Mouse (Mus musculus) forebrain, postnatal 0 days (tissue): ENCODE measurements around the gene Heg1. TPM values are rescaled to one million over a fixed set of nuclear protein-coding genes. Genes with fewer than 3 reads are reported as not detected.

Experiments
- ATAC-seq: fragments of 200-750 bp; cut with Nextera tagmentation; 2 replicates; pipeline ENCODE4 v1.8.0; 2017; ENCODE audit warnings: mild to moderate bottlenecking, moderate library complexity
- DNase-seq: peaks from one replicate; pipeline ENCODE4 v3.0.0-alpha.2; 2015
- H3K27ac ChIP-seq: fragments of 300-500 bp; sonication (generic); 2 replicates; pipeline ENCODE4 v1.5.1; 2014; ENCODE audit warnings: low read depth, mild to moderate bottlenecking, antibody characterized with exemption, low read length, moderate library complexity, mixed read lengths
- H3K27me3 ChIP-seq: fragments of 300-500 bp; sonication (generic); 2 replicates; pipeline ENCODE4 v1.6.1; 2014; ENCODE audit warnings: mild to moderate bottlenecking, low read length, mixed read lengths; ENCODE audit not compliant: insufficient read depth
- H3K36me3 ChIP-seq: fragments of 300-500 bp; sonication (generic); 2 replicates; pipeline ENCODE4 v1.6.1; 2014; ENCODE audit warnings: mild to moderate bottlenecking, moderate library complexity; ENCODE audit not compliant: insufficient read depth
- H3K4me1 ChIP-seq: fragments of 300-500 bp; sonication (generic); 2 replicates; pipeline ENCODE4 v1.6.1; 2014; ENCODE audit warnings: antibody characterized with exemption; ENCODE audit not compliant: insufficient read depth
- H3K4me2 ChIP-seq: fragments of 300-500 bp; sonication (generic); 2 replicates; pipeline ENCODE4 v1.6.1; 2014; ENCODE audit warnings: low read depth, mild to moderate bottlenecking, moderate library complexity
- H3K4me3 ChIP-seq: fragments of 300-500 bp; sonication (generic); 2 replicates; pipeline ENCODE4 v1.5.1; 2014; ENCODE audit warnings: low read depth, low read length, mixed read lengths
- H3K9ac ChIP-seq: fragments of 300-500 bp; sonication (generic); 2 replicates; pipeline ENCODE4 v1.6.1; 2014; ENCODE audit warnings: mild to moderate bottlenecking
- H3K9me3 ChIP-seq: fragments of 300-500 bp; sonication (generic); 2 replicates; pipeline ENCODE4 v1.6.1; 2016; ENCODE audit warnings: low read length
- CTCF ChIP-seq: sonication (generic); IDR thresholded peaks from 2 replicates; pipeline ENCODE4 v1.5.1; 2016; ENCODE audit warnings: antibody characterized with exemption, control low read depth, low read depth
- WGBS: fragments of 180-500 bp; shearing (Covaris S2); extraction: QIAGEN DNeasy Blood & Tissue Kit; methylation state at CpG from one replicate; pipeline ENCODE4 v1.1.7; 2014; 5-methylcytosine and 5-hydroxymethylcytosine counted together
- polyA plus RNA-seq: library from polyadenylated mRNA; unstranded; fragments of >200 nt; fragmentation: Nextera tagmentation; extraction: Ambion mirVana; gene quantifications from 2 replicates; pipeline ENCODE4 v1.2.1, GENCODE M21; 2015
- total RNA-seq: library from RNA; depleted of rRNA; stranded (reverse); fragments of >200 nt; gene quantifications from 2 replicates; pipeline ENCODE4 v1.2.3, GENCODE M21; 2014

The Heg1 gene
- total and polyA plus RNA-seq, 2 experiments from 2014 or later, result 8.0 to 19.9 TPM

- no peak for TF ChIP-seq CTCF
- H3K4me2 ChIP-seq, result no peak overlapping the region
- no peaks in the 10 kb centered on the region for H3K36me3 ChIP-seq
- H3K4me1 ChIP-seq, result no peaks in the 10 kb centered on the region
- ATAC-seq, result no peak
- H3K27me3 ChIP-seq, result no peaks in the 10 kb centered on the region
- H3K27ac ChIP-seq, result no peak overlapping the region
- H3K9ac ChIP-seq, result no peak overlapping the region
- 92% methylated on average over 7 of the region's 7 CpGs for WGBS
- no peak for DNase-seq
- no peaks in the 10 kb centered on the region for H3K9me3 ChIP-seq
- no peak overlapping the region for H3K4me3 ChIP-seq
These were observed 6.9 kb upstream of the Heg1 start for GRCm38 (mm10) chr16:33677313-33677690.

GRCm38 (mm10) chr16:33677901-33678300 lies 6.3 kb upstream of the Heg1 start:
- WGBS, result 87% methylated on average over 5 of the region's 5 CpGs
- ATAC-seq, result no peak
- DNase-seq, result no peak
- no peak overlapping the region for H3K27ac ChIP-seq
- no peaks in the 10 kb centered on the region for H3K9me3 ChIP-seq
- no peak overlapping the region for H3K4me2 ChIP-seq
- no peak overlapping the region for H3K4me3 ChIP-seq
- no peaks in the 10 kb centered on the region for H3K4me1 ChIP-seq
- no peak for TF ChIP-seq CTCF
- H3K27me3 ChIP-seq, result no peaks in the 10 kb centered on the region
- no peak overlapping the region for H3K9ac ChIP-seq
- H3K36me3 ChIP-seq, result no peaks in the 10 kb centered on the region

- no peaks in the 10 kb centered on the region for H3K36me3 ChIP-seq
These were observed 3.9 kb upstream of the Heg1 start for GRCm38 (mm10) chr16:33680271-33680670.

GRCm38 (mm10) chr16:33680816-33681215 lies 3.4 kb upstream of the Heg1 start:
- no peak for DNase-seq
- TF ChIP-seq CTCF, result no peak
- no peak for ATAC-seq
- no peaks in the 10 kb centered on the region for H3K4me1 ChIP-seq
- no peaks in the 10 kb centered on the region for H3K36me3 ChIP-seq
- no peaks in the 10 kb centered on the region for H3K27me3 ChIP-seq
- no peak overlapping the region for H3K27ac ChIP-seq
- H3K9ac ChIP-seq, result no peak overlapping the region
- H3K4me2 ChIP-seq, result no peak overlapping the region
- WGBS, result 72% methylated on average over 10 of the region's 10 CpGs
- no peaks in the 10 kb centered on the region for H3K9me3 ChIP-seq
- no peak overlapping the region for H3K4me3 ChIP-seq

More at GRCm38 (mm10) chr16:33680271-33680670, 3.9 kb upstream of the Heg1 start:
- TF ChIP-seq CTCF, result no peak
- Histone ChIP-seq H3K9me3 (no peaks in the 10 kb centered on the region), H3K4me2 (no peak overlapping the region), H3K4me3 (no peak overlapping the region), H3K27ac (no peak overlapping the region), H3K27me3 (no peaks in the 10 kb centered on the region), H3K4me1 (no peaks in the 10 kb centered on the region), H3K9ac (no peak overlapping the region)
- 86% methylated on average over 7 of the region's 7 CpGs for WGBS
- ATAC-seq (no peak), DNase-seq (no peak)

- ATAC-seq (no peak), DNase-seq (no peak)
- H3K4me2 ChIP-seq, result no peak overlapping the region
- H3K27ac ChIP-seq, result no peak overlapping the region
- H3K9ac ChIP-seq, result no peak overlapping the region
- no peak for TF ChIP-seq CTCF
- H3K4me1 ChIP-seq, result peaks cover under 1% of the 10 kb centered on the region
- no peaks in the 10 kb centered on the region for H3K36me3 ChIP-seq
- H3K27me3 ChIP-seq, result no peaks in the 10 kb centered on the region
- H3K4me3 ChIP-seq, result no peak overlapping the region
- H3K9me3 ChIP-seq, result no peaks in the 10 kb centered on the region
These were observed 2.5 kb upstream of the Heg1 start for GRCm38 (mm10) chr16:33681661-33682060.

GRCm38 (mm10) chr16:33682651-33683050 lies 1.5 kb upstream of the Heg1 start:
- peaks cover 9% of the 10 kb centered on the region for H3K4me1 ChIP-seq
- H3K27me3 ChIP-seq, result no peaks in the 10 kb centered on the region
- ATAC-seq (no peak), DNase-seq (no peak)
- H3K4me3 ChIP-seq, result no peak overlapping the region
- H3K36me3 ChIP-seq, result no peaks in the 10 kb centered on the region
- no peak for TF ChIP-seq CTCF
- WGBS, result 85% methylated on average over 3 of the region's 3 CpGs
- no peak overlapping the region for H3K9ac ChIP-seq
- H3K27ac ChIP-seq, result no peak overlapping the region
- no peak overlapping the region for H3K4me2 ChIP-seq
- H3K9me3 ChIP-seq, result no peaks in the 10 kb centered on the region

GRCm38 (mm10) chr16:33683206-33684161 lies 686 bp upstream of the Heg1 start:
- ATAC-seq, result 0 out of 2 replicates have a peak, but pooled peaks have one; percentile 5
- TF ChIP-seq CTCF, result no peak

More at GRCm38 (mm10) chr16:33683206-33684161, 686 bp upstream of the Heg1 start:
- no peak for DNase-seq
- H3K9ac ChIP-seq, result peak overlapping the region; percentile 81; the same call in 1 of the 2 replicates
- H3K4me3 ChIP-seq, result peak overlapping the region; percentile 81
- H3K27me3 ChIP-seq, result no peaks in the 10 kb centered on the region
- 66% methylated on average over 13 of the region's 13 CpGs for WGBS
- H3K4me1 ChIP-seq, result peaks cover 10% of the 10 kb centered on the region
- H3K4me2 ChIP-seq, result peak overlapping the region; percentile 98
- no peaks in the 10 kb centered on the region for H3K9me3 ChIP-seq
- no peaks in the 10 kb centered on the region for H3K36me3 ChIP-seq
- 0 out of 2 replicates have a peak overlapping the region, but pooled peaks have one; percentile 58 for H3K27ac ChIP-seq
